Mouse (Mus musculus): ENCODE results near the gene Hnf1b.

- TF ChIP-seq CTCF (IDR thresholded peaks at IDR 0.05; ENCODE audit: low read depth) (no peak), EP300 (IDR thresholded peaks at IDR 0.05; ENCODE audit: low read depth) (no peak)
Observed at GRCm38 (mm10) chr11:83877765-83878164, 27.9 kb downstream of the Hnf1b start.
